7 mouse cellular contexts compared by ENCODE assay signal in genomic region chr4:44757131-44757530, GRCm38 (mm10). TPM values are rescaled to one million over a fixed set of nuclear protein-coding genes. Genes with fewer than 3 reads are reported as not detected.
DNase-seq lines count a peak whose midpoint lies in the region; ATAC-seq and TF ChIP-seq lines count a peak whose summit lies in the region.
"Not testable (repeated sequence)": the region's sequence is repeated elsewhere in the genome, so short reads cannot be mapped to it uniquely, and the experiment has no call there.

No protein-coding gene starts in this region.

- WGBS in forebrain, embryonic 12.5 days: 5% methylated on average over 10 of the region's 10 CpGs
- WGBS in heart, embryonic 16.5 days: 5% methylated on average over 10 of the region's 10 CpGs
- 7% methylated on average over 10 of the region's 10 CpGs for WGBS in kidney, adult 2 months
- WGBS in liver, embryonic 11.5 days: 8% methylated on average over 10 of the region's 10 CpGs
- WGBS in midbrain, embryonic 10.5 days: 8% methylated on average over 10 of the region's 10 CpGs
- 7% methylated on average over 10 of the region's 10 CpGs for WGBS in olfactory bulb, adult 2 months

- TF ChIP-seq CTCF in kidney, adult 2 months (conservative IDR thresholded peaks at IDR 0.05; ENCODE audit: insufficient read depth, insufficient read length, low read depth, low read length); olfactory bulb, adult 2 months (IDR thresholded peaks at IDR 0.05; ENCODE audit: insufficient read depth, low read depth, low read length): not testable (repeated sequence)

- H3K9me3 ChIP-seq in forebrain, embryonic 12.5 days; heart, embryonic 16.5 days (replicated peaks; ENCODE audit: control insufficient read depth, low read length); liver, embryonic 11.5 days (ENCODE audit: control insufficient read depth, low read length); midbrain, embryonic 10.5 days (replicated peaks): not testable (repeated sequence)

- ATAC-seq in forebrain, embryonic 12.5 days (ENCODE audit: low FRiP score); heart, embryonic 16.5 days (replicated peaks; ENCODE audit: extremely low read depth, insufficient read depth, low FRiP score); liver, embryonic 11.5 days (replicated peaks; ENCODE audit: low FRiP score): not testable (repeated sequence)

- H3K27me3 ChIP-seq in forebrain, embryonic 12.5 days; heart, embryonic 16.5 days (ENCODE audit: control insufficient read depth, insufficient read depth, low read length); kidney, adult 2 months (replicated peaks; ENCODE audit: control insufficient read depth, insufficient read depth, low read length); liver, embryonic 11.5 days (replicated peaks; ENCODE audit: control insufficient read depth, insufficient read depth, low read length); midbrain, embryonic 10.5 days (ENCODE audit: low read depth, poor library complexity, severe bottlenecking): not testable (repeated sequence)

- H3K36me3 ChIP-seq in forebrain, embryonic 12.5 days (replicated peaks); heart, embryonic 16.5 days (ENCODE audit: control insufficient read depth, insufficient read depth); kidney, adult 2 months (ENCODE audit: control insufficient read depth, insufficient read depth, low read length); liver, embryonic 11.5 days (ENCODE audit: control insufficient read depth, insufficient read depth, low read length); midbrain, embryonic 10.5 days: not testable (repeated sequence)

- not testable (repeated sequence) for H3K4me1 ChIP-seq in brown adipose tissue, adult 24 weeks (ENCODE audit: control insufficient read depth, insufficient read depth, insufficient read length, low read length); forebrain, embryonic 12.5 days; heart, embryonic 16.5 days (ENCODE audit: control insufficient read depth, insufficient read depth, low read length); kidney, adult 2 months (ENCODE audit: control insufficient read depth, insufficient read depth, low read length); liver, embryonic 11.5 days (replicated peaks; ENCODE audit: control insufficient read depth, insufficient read depth, low read length); olfactory bulb, adult 2 months (ENCODE audit: control insufficient read depth, insufficient read depth, low read length)
- peaks cover 27% of the 10 kb centered on the region for H3K4me1 ChIP-seq in midbrain, embryonic 10.5 days

- H3K4me2 ChIP-seq in forebrain, embryonic 12.5 days: peak overlapping the region; percentile 72
- peak overlapping the region; percentile 91 for H3K4me2 ChIP-seq in heart, embryonic 16.5 days (ENCODE audit: low read depth, low read length)
- peak overlapping the region; percentile 71 for H3K4me2 ChIP-seq in liver, embryonic 11.5 days

- not testable (repeated sequence) for TF ChIP-seq POLR2A in kidney, adult 2 months (IDR thresholded peaks at IDR 0.05; ENCODE audit: low read depth, low read length); olfactory bulb, adult 2 months (IDR thresholded peaks at IDR 0.05; ENCODE audit: insufficient read depth, low read depth, low read length)

- peak overlapping the region; percentile 91 for H3K4me3 ChIP-seq in brown adipose tissue, adult 24 weeks (ENCODE audit: insufficient read depth, low read depth, low read length)
- peak overlapping the region; percentile 88 for H3K4me3 ChIP-seq in forebrain, embryonic 12.5 days (replicated peaks)
- peak overlapping the region; percentile 87 for H3K4me3 ChIP-seq in heart, embryonic 16.5 days (ENCODE audit: low read length)
- peak overlapping the region; percentile 81 for H3K4me3 ChIP-seq in kidney, adult 2 months (ENCODE audit: insufficient read depth, low read depth, low read length)
- peak overlapping the region; percentile 92 for H3K4me3 ChIP-seq in liver, embryonic 11.5 days (ENCODE audit: low read depth, low read length)
- H3K4me3 ChIP-seq in midbrain, embryonic 10.5 days: peak overlapping the region; percentile 98
- H3K4me3 ChIP-seq in olfactory bulb, adult 2 months (ENCODE audit: insufficient read depth, low read depth, low read length): peak overlapping the region; percentile 84

- not testable (repeated sequence) for DNase-seq in kidney, adult 2 months; liver, embryonic 11.5 days (ENCODE audit: low spot score); midbrain, embryonic 10.5 days (ENCODE audit: low spot score)

- peak overlapping the region; percentile 79 for H3K9ac ChIP-seq in forebrain, embryonic 12.5 days
- peak overlapping the region; percentile 97 for H3K9ac ChIP-seq in heart, embryonic 16.5 days (ENCODE audit: low read length)
- peak overlapping the region; percentile 91 for H3K9ac ChIP-seq in liver, embryonic 11.5 days (ENCODE audit: low read depth, low read length)

- peak overlapping the region; percentile 89 for H3K27ac ChIP-seq in brown adipose tissue, adult 24 weeks (replicated peaks; ENCODE audit: low read depth, low read length)
- peak overlapping the region; percentile 91; the same call in 1 of the 2 replicates for H3K27ac ChIP-seq in forebrain, embryonic 12.5 days
- peak overlapping the region; percentile 94 for H3K27ac ChIP-seq in heart, embryonic 16.5 days (ENCODE audit: low read length)
- peak overlapping the region; percentile 83; the same call in 1 of the 2 replicates for H3K27ac ChIP-seq in kidney, adult 2 months (ENCODE audit: insufficient read depth, low read depth, low read length)
- H3K27ac ChIP-seq in liver, embryonic 11.5 days (ENCODE audit: low read depth, low read length): peak overlapping the region; percentile 86; the same call in 1 of the 2 replicates
- H3K27ac ChIP-seq in midbrain, embryonic 10.5 days (replicated peaks): peak overlapping the region; percentile 94
- not testable (repeated sequence) for H3K27ac ChIP-seq in olfactory bulb, adult 2 months (ENCODE audit: insufficient read depth, low read depth, low read length)

RNA-seq across cellular contexts. Expression of gene Zcchc7, which starts 1.5 kb away (rescaled TPM):
- polyA plus RNA-seq in brown adipose tissue, adult 24 weeks (2012; ENCODE audit: insufficient read depth, insufficient read length, missing spikeins): 16.5 and 17.2 TPM in 2 replicates
- polyA plus RNA-seq in forebrain, embryonic 12.5 days (2016; fragmentation: Nextera tagmentation; extraction: Ambion mirVana): 30.9 and 32.6 TPM in 2 replicates
- polyA plus RNA-seq in heart, embryonic 16.5 days (2015; fragmentation: Nextera tagmentation; extraction: Ambion mirVana): 23.5 and 23.7 TPM in 2 replicates
- polyA plus RNA-seq in kidney, adult 2 months (2012; rRNA removed): 8.7 and 9.1 TPM in 2 replicates
- 27.3 and 28.5 TPM in 2 replicates for polyA plus RNA-seq in liver, embryonic 11.5 days (2014; fragmentation: Nextera tagmentation; extraction: Ambion mirVana)
- polyA plus RNA-seq in midbrain, embryonic 10.5 days (2016; fragmentation: Nextera tagmentation; extraction: Ambion mirVana): 22.4 and 23.6 TPM in 2 replicates
- not detected in 2 replicates for polyA plus RNA-seq in olfactory bulb, adult 2 months (2012; ENCODE audit: insufficient read depth, insufficient read length, low replicate concordance, missing spikeins)

RNA-seq across cellular contexts. Expression of gene Pax5, which starts 46.8 kb away (rescaled TPM):
- not detected in 2 replicates for polyA plus RNA-seq in brown adipose tissue, adult 24 weeks (2012; ENCODE audit: insufficient read depth, insufficient read length, missing spikeins)
- polyA plus RNA-seq in forebrain, embryonic 12.5 days (2016; fragmentation: Nextera tagmentation; extraction: Ambion mirVana): 0.21 and 0.60 TPM in 2 replicates
- polyA plus RNA-seq in heart, embryonic 16.5 days (2015; fragmentation: Nextera tagmentation; extraction: Ambion mirVana): 0.34 TPM in 1 of 2 replicates, not detected in the other
- polyA plus RNA-seq in kidney, adult 2 months (2012; rRNA removed): 0.10 and 3.4 TPM in 2 replicates
- polyA plus RNA-seq in liver, embryonic 11.5 days (2014; fragmentation: Nextera tagmentation; extraction: Ambion mirVana): not detected in 2 replicates
- polyA plus RNA-seq in midbrain, embryonic 10.5 days (2016; fragmentation: Nextera tagmentation; extraction: Ambion mirVana): 6.3 and 9.1 TPM in 2 replicates
- polyA plus RNA-seq in olfactory bulb, adult 2 months (2012; ENCODE audit: insufficient read depth, insufficient read length, low replicate concordance, missing spikeins): not detected in 2 replicates
